Mouse (Mus musculus): Measurements from ENCODE around the gene Ankrd11. TPM values are rescaled to one million over a fixed set of nuclear protein-coding genes. Genes with fewer than 3 reads are reported as not detected.

Gene Ankrd11
- polyA plus RNA-seq, 1 experiment from 2014 or later = 53.8 TPM

GRCm38 (mm10) chr8:123005328-123005727 lies 36.7 kb downstream of the Ankrd11 start:
- Histone ChIP-seq H3K9me3 (ENCODE audit: control insufficient read depth, low read length) (no peaks in the 10 kb centered on the region), H3K4me1 (replicated peaks; ENCODE audit: control insufficient read depth, insufficient read depth, low read length) (peaks cover 22% of the 10 kb centered on the region), H3K27ac (ENCODE audit: low read depth, low read length) (no peak overlapping the region), H3K27me3 (replicated peaks; ENCODE audit: control insufficient read depth, insufficient read depth, low read length) (no peaks in the 10 kb centered on the region), H3K4me2 (no peak overlapping the region), H3K9ac (ENCODE audit: low read depth, low read length) (no peak overlapping the region), H3K4me3 (ENCODE audit: low read depth, low read length) (no peak overlapping the region), H3K36me3 (ENCODE audit: control insufficient read depth, insufficient read depth, low read length) (no peaks in the 10 kb centered on the region)
- DNase-seq (ENCODE audit: low spot score) (no peak), ATAC-seq (replicated peaks; ENCODE audit: low FRiP score) (no peak)
- WGBS = 43% methylated on average over 3 of the region's 3 CpGs

- H3K9me3 ChIP-seq (ENCODE audit: control insufficient read depth, low read length) = no peaks in the 10 kb centered on the region
- H3K9ac ChIP-seq (ENCODE audit: low read depth, low read length) = no peak overlapping the region
- H3K27ac ChIP-seq (ENCODE audit: low read depth, low read length) = no peak overlapping the region
- no peaks in the 10 kb centered on the region for H3K36me3 ChIP-seq (ENCODE audit: control insufficient read depth, insufficient read depth, low read length)
- DNase-seq (ENCODE audit: low spot score) = no peak
- no peaks in the 10 kb centered on the region for H3K27me3 ChIP-seq (replicated peaks; ENCODE audit: control insufficient read depth, insufficient read depth, low read length)
- peaks cover 15% of the 10 kb centered on the region for H3K4me1 ChIP-seq (replicated peaks; ENCODE audit: control insufficient read depth, insufficient read depth, low read length)
- no peak overlapping the region for H3K4me2 ChIP-seq
- WGBS = 71% methylated on average over 14 of the region's 14 CpGs
- no peak for ATAC-seq (replicated peaks; ENCODE audit: low FRiP score)
- no peak overlapping the region for H3K4me3 ChIP-seq (ENCODE audit: low read depth, low read length)
These were observed 37.8 kb downstream of the Ankrd11 start for GRCm38 (mm10) chr8:123004033-123004922.

DNA sequence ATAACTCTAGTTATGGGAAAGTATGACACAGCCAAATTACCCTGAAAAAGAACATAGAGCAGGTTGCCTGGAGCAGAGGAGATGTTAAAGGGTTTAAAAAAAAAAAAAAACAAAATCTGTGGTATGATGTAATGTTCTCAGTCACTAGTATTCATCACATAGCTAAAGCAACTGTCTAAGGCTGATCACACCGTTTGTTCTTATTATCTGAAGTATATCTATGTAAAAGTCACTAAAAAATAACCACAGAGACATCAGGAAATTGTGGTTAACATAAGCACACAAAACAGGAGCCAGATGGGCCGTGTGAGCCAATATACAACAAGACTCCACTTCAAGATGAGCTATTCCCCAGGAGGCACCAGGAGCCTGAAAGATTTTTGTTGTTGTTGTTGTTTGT lies 41.8 kb downstream of the Ankrd11 start:
- H3K36me3 ChIP-seq (ENCODE audit: control insufficient read depth, insufficient read depth, low read length) = no peaks in the 10 kb centered on the region
- ATAC-seq (replicated peaks; ENCODE audit: low FRiP score) = no peak
- H3K9me3 ChIP-seq (ENCODE audit: control insufficient read depth, low read length) = no peaks in the 10 kb centered on the region
- H3K27me3 ChIP-seq (replicated peaks; ENCODE audit: control insufficient read depth, insufficient read depth, low read length) = no peaks in the 10 kb centered on the region
- H3K4me2 ChIP-seq = no peak overlapping the region
- no peak for DNase-seq (ENCODE audit: low spot score)
- 36% methylated on average over 2 of the region's 2 CpGs for WGBS
- H3K4me1 ChIP-seq (replicated peaks; ENCODE audit: control insufficient read depth, insufficient read depth, low read length) = peaks cover 8% of the 10 kb centered on the region
- H3K27ac ChIP-seq (ENCODE audit: low read depth, low read length) = no peak overlapping the region
- no peak overlapping the region for H3K9ac ChIP-seq (ENCODE audit: low read depth, low read length)
- H3K4me3 ChIP-seq (ENCODE audit: low read depth, low read length) = no peak overlapping the region

DNA sequence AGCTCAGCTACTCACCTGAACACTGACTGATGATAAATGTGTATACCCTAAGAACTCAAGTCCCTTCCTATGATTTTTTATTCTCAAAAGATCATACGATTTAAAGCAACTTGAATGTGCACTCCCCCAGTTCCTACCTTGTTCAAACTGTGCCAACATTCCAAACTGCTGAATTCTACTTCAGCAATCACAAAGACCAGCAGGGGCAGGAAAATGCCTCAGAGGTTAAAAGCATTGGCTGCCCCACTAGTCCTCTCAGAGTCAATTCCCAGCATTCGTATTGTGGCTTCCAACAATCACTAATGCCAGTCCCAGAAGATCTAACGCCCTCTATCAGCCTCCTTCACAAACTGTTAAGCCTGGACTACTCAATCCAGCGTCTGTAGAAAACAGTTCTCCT lies 44.1 kb downstream of the Ankrd11 start:
- WGBS = 79% methylated on average over 4 of the region's 4 CpGs
- ATAC-seq (replicated peaks; ENCODE audit: low FRiP score) (no peak), DNase-seq (ENCODE audit: low spot score) (no peak)
- no peak overlapping the region for H3K4me3 ChIP-seq (ENCODE audit: low read depth, low read length)
- no peak overlapping the region for H3K4me2 ChIP-seq
- peaks cover 26% of the 10 kb centered on the region for H3K4me1 ChIP-seq (replicated peaks; ENCODE audit: control insufficient read depth, insufficient read depth, low read length)
- H3K9ac ChIP-seq (ENCODE audit: low read depth, low read length) = no peak overlapping the region
- H3K9me3 ChIP-seq (ENCODE audit: control insufficient read depth, low read length) = no peaks in the 10 kb centered on the region
- no peak overlapping the region for H3K27ac ChIP-seq (ENCODE audit: low read depth, low read length)
- no peaks in the 10 kb centered on the region for H3K36me3 ChIP-seq (ENCODE audit: control insufficient read depth, insufficient read depth, low read length)
- H3K27me3 ChIP-seq (replicated peaks; ENCODE audit: control insufficient read depth, insufficient read depth, low read length) = no peaks in the 10 kb centered on the region

DNA sequence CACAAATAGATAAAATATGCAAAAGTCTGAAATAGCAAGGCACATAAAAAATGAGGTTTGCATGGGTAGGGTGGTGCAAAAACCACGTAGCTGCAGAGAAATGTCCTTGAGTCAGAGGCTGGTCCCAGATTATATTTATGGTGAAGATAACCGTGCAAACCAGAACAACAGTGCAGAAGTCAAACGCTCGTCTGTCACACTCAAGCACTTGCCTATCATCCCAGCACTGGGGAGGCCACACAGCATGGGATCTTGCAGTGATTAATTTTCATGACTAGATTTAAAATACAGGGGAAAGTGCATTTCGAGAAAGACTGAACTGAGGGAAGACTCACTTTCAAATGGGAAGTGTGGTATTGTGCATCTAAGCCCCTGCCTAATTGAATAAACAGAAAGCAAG lies 48.3 kb downstream of the Ankrd11 start:
- Histone ChIP-seq H3K36me3 (ENCODE audit: control insufficient read depth, insufficient read depth, low read length) (no peaks in the 10 kb centered on the region), H3K27ac (ENCODE audit: low read depth, low read length) (no peak overlapping the region), H3K4me1 (replicated peaks; ENCODE audit: control insufficient read depth, insufficient read depth, low read length) (peaks cover 40% of the 10 kb centered on the region), H3K9me3 (ENCODE audit: control insufficient read depth, low read length) (no peaks in the 10 kb centered on the region), H3K27me3 (replicated peaks; ENCODE audit: control insufficient read depth, insufficient read depth, low read length) (no peaks in the 10 kb centered on the region), H3K4me2 (no peak overlapping the region), H3K9ac (ENCODE audit: low read depth, low read length) (no peak overlapping the region), H3K4me3 (ENCODE audit: low read depth, low read length) (no peak overlapping the region)
- WGBS = 39% methylated on average over 5 of the region's 5 CpGs
- ATAC-seq (replicated peaks; ENCODE audit: low FRiP score) (no peak), DNase-seq (ENCODE audit: low spot score) (no peak)

DNA sequence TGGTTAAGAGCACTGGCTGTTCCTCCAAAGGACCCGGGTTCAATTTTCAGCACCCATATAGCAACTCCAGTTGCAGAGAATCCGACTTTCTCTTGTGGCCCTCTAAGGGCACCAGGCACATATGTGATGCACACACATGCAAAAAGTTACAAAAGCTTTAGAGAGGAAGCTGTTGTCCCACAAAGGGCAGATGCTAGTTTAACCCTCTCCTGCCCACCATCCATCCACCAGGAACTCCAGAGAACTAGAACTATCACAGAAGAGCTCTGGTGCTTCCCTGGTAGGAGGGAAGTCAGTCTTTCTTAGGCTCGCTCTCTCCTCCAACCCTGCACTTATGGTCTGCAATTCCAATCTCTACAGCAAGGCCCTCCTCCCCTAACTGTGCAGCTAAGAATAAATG lies 49.0 kb downstream of the Ankrd11 start:
- DNase-seq (ENCODE audit: low spot score) (no peak), ATAC-seq (replicated peaks; ENCODE audit: low FRiP score) (no peak)
- 77% methylated on average over 3 of the region's 3 CpGs for WGBS
- Histone ChIP-seq H3K27ac (ENCODE audit: low read depth, low read length) (no peak overlapping the region), H3K27me3 (replicated peaks; ENCODE audit: control insufficient read depth, insufficient read depth, low read length) (no peaks in the 10 kb centered on the region), H3K9me3 (ENCODE audit: control insufficient read depth, low read length) (no peaks in the 10 kb centered on the region), H3K4me1 (replicated peaks; ENCODE audit: control insufficient read depth, insufficient read depth, low read length) (peaks cover 40% of the 10 kb centered on the region), H3K36me3 (ENCODE audit: control insufficient read depth, insufficient read depth, low read length) (no peaks in the 10 kb centered on the region), H3K4me2 (no peak overlapping the region), H3K9ac (ENCODE audit: low read depth, low read length) (no peak overlapping the region), H3K4me3 (ENCODE audit: low read depth, low read length) (no peak overlapping the region)

- H3K27me3 ChIP-seq (replicated peaks; ENCODE audit: control insufficient read depth, insufficient read depth, low read length) = no peaks in the 10 kb centered on the region
- no peak overlapping the region for H3K4me2 ChIP-seq
- no peak overlapping the region for H3K4me3 ChIP-seq (ENCODE audit: low read depth, low read length)
- H3K27ac ChIP-seq (ENCODE audit: low read depth, low read length) = no peak overlapping the region
- no peaks in the 10 kb centered on the region for H3K9me3 ChIP-seq (ENCODE audit: control insufficient read depth, low read length)
- ATAC-seq (replicated peaks; ENCODE audit: low FRiP score) = no peak
- peaks cover 41% of the 10 kb centered on the region for H3K4me1 ChIP-seq (replicated peaks; ENCODE audit: control insufficient read depth, insufficient read depth, low read length)
- no peak for DNase-seq (ENCODE audit: low spot score)
- 75% methylated on average over 2 of the region's 2 CpGs for WGBS
- no peak overlapping the region for H3K9ac ChIP-seq (ENCODE audit: low read depth, low read length)
- H3K36me3 ChIP-seq (ENCODE audit: control insufficient read depth, insufficient read depth, low read length) = no peaks in the 10 kb centered on the region
These were observed 49.8 kb downstream of the Ankrd11 start for GRCm38 (mm10) chr8:122992296-122992695.

DNA sequence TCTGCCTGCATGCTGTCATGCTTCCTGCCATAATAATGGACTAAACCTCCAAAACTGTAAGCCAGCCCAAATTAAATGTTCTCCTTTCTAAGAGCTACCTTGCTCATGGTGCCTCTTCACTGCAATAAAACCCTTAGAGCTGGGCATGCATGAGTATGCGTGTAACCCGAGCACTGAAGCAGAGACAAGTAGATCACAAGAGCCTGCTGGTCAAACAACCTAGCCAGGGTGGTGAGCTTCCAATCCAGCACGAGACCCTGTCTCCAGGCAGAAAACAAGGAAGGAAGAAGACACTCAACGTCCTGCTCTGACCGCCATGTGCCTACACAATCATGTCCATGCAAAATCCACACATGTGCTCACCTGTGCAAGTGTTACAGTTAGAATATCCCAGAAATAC lies 50.7 kb downstream of the Ankrd11 start:
- no peaks in the 10 kb centered on the region for H3K36me3 ChIP-seq (ENCODE audit: control insufficient read depth, insufficient read depth, low read length)
- no peak overlapping the region for H3K9ac ChIP-seq (ENCODE audit: low read depth, low read length)
- no peaks in the 10 kb centered on the region for H3K9me3 ChIP-seq (ENCODE audit: control insufficient read depth, low read length)
- peaks cover 43% of the 10 kb centered on the region for H3K4me1 ChIP-seq (replicated peaks; ENCODE audit: control insufficient read depth, insufficient read depth, low read length)
- no peak overlapping the region for H3K4me2 ChIP-seq
- H3K27ac ChIP-seq (ENCODE audit: low read depth, low read length) = no peak overlapping the region
- H3K27me3 ChIP-seq (replicated peaks; ENCODE audit: control insufficient read depth, insufficient read depth, low read length) = no peaks in the 10 kb centered on the region
- no peak overlapping the region for H3K4me3 ChIP-seq (ENCODE audit: low read depth, low read length)
- ATAC-seq (replicated peaks; ENCODE audit: low FRiP score) (no peak), DNase-seq (ENCODE audit: low spot score) (no peak)
- WGBS = 74% methylated on average over 5 of the region's 5 CpGs

DNA sequence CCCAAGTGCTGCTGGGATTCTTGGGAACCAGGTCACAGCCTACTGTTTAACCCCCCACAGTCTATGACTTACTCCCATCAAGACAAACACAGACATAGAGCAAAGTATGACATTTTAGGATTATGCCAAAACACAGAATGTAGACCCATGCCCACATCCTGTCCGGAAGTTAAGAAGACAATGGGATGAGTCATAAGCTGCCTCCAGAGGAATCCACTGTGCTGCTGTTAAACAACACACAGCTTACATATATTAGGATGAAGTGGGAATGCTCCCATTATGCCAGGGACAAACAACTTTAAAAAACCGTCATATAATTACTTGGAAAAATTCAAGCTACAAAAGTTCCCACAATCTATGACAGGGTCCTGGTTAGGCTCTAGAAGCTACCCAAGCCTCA lies 52.1 kb downstream of the Ankrd11 start:
- Histone ChIP-seq H3K27ac (ENCODE audit: low read depth, low read length) (no peak overlapping the region), H3K27me3 (replicated peaks; ENCODE audit: control insufficient read depth, insufficient read depth, low read length) (no peaks in the 10 kb centered on the region), H3K4me3 (ENCODE audit: low read depth, low read length) (no peak overlapping the region), H3K4me2 (no peak overlapping the region), H3K9me3 (ENCODE audit: control insufficient read depth, low read length) (no peaks in the 10 kb centered on the region), H3K9ac (ENCODE audit: low read depth, low read length) (no peak overlapping the region), H3K36me3 (ENCODE audit: control insufficient read depth, insufficient read depth, low read length) (no peaks in the 10 kb centered on the region), H3K4me1 (replicated peaks; ENCODE audit: control insufficient read depth, insufficient read depth, low read length) (peaks cover 47% of the 10 kb centered on the region)
- WGBS = 66% methylated on average over 2 of the region's 2 CpGs
- ATAC-seq (replicated peaks; ENCODE audit: low FRiP score) = no peak
- DNase-seq (ENCODE audit: low spot score) = no peak
